Mouse (Mus musculus) liver, adult 2 months (tissue): ENCODE measurements around the gene Psmb10.

Source experiments
- CTCF ChIP-seq: fragments of 200-500 bp; IDR thresholded peaks from 2 replicates; pipeline ENCODE4 v1.5.1; 2011; ENCODE audit warnings: low read depth, low read length, control low read depth
- POLR2A ChIP-seq: fragments of 200-500 bp; IDR thresholded peaks from 2 replicates; pipeline ENCODE4 v1.6.1; 2011; ENCODE audit warnings: low read length, control low read depth; ENCODE audit not compliant: insufficient read depth; ENCODE audit errors: extremely low read depth

GRCm38 (mm10) chr8:105897801-105898480 lies 40.3 kb downstream of the Psmb10 start:
- no peak for TF ChIP-seq CTCF
- no peak for TF ChIP-seq POLR2A
